29 mouse cellular contexts compared by ENCODE assay signal in the genomic region with DNA sequence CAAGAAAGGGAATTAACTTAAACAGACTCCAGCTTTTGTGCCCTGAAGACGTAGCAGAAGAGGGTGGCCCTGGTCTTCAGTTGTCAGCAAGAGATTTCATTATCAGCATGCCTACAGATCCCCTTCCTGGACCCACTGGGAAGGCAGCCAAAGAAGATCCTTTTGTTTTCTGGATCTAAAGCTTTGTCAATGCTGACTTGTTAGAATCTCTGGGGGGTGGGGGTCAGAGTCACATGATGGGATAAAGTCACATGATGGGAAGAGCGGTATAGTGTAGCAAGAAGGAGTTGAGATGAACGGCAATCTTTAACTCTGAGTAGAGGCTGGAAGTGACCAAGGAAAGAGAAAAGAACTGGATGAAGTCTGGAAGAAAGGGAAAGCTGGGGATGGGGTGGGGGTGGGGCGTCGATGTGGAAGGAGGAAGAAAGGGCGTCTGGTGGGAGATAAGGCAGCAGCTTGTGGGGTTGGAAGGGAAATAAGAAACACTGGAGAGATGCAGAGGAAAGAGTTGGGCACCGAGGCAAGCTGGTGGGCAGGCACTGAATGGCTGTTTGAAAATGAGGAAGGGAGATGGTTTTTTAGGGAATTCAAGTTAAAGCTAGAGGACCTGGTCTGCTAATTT. TPM values are rescaled to one million over a fixed set of nuclear protein-coding genes. Genes with fewer than 3 reads are reported as not detected.
DNase-seq lines count a peak whose midpoint lies in the region; ATAC-seq and TF ChIP-seq lines count a peak whose summit lies in the region.
"Had no signal": no experiment of that assay in that cellular context is flagged by ENCODE, and none has a peak within 500 bp of the region (broad histone marks: within the 10 kb centered on the region; RNA-seq: fewer than 3 reads in every experiment).

No protein-coding gene starts in this region.

- WGBS in heart, embryonic 13.5 days = 21% methylated on average over 7 of the region's 7 CpGs
- WGBS in midbrain, embryonic 14.5 days = 70% methylated on average over 7 of the region's 7 CpGs
- 74% methylated on average over 7 of the region's 7 CpGs for WGBS in midbrain, embryonic 10.5 days

- no peak overlapping the region for H3K4me2 ChIP-seq in heart, embryonic 13.5 days
- no peak overlapping the region for H3K4me2 ChIP-seq in midbrain, embryonic 14.5 days (ENCODE audit: low read length)
- H3K4me2 ChIP-seq: embryonic facial prominence, embryonic 13.5 days; limb, embryonic 13.5 days; lung, embryonic 15.5 days; neural tube, embryonic 15.5 days; stomach, embryonic 15.5 days had no signal

- ATAC-seq in heart, embryonic 13.5 days (ENCODE audit: extremely low read depth, insufficient number of reproducible peaks, low FRiP score, low TSS enrichment) = no peak; the same call in 1 of the 2 replicates
- ATAC-seq in midbrain, embryonic 14.5 days (ENCODE audit: low FRiP score, low TSS enrichment) = no peak
- ATAC-seq: forebrain, embryonic 14.5 days; midbrain, embryonic 16.5 days had no signal

- H3K36me3 ChIP-seq in heart, embryonic 13.5 days = no peaks in the 10 kb centered on the region
- H3K36me3 ChIP-seq in midbrain, embryonic 14.5 days (ENCODE audit: control insufficient read depth, insufficient read depth, low read length) = no peaks in the 10 kb centered on the region
- H3K36me3 ChIP-seq in midbrain, embryonic 10.5 days = no peaks in the 10 kb centered on the region
- H3K36me3 ChIP-seq: embryonic facial prominence, embryonic 13.5 days; limb, embryonic 13.5 days; lung, embryonic 15.5 days; neural tube, embryonic 15.5 days; stomach, embryonic 15.5 days had no signal

- H3K4me3 ChIP-seq in heart, embryonic 13.5 days = no peak overlapping the region
- no peak overlapping the region for H3K4me3 ChIP-seq in midbrain, embryonic 14.5 days (replicated peaks; ENCODE audit: low read depth, low read length)
- no peak overlapping the region for H3K4me3 ChIP-seq in midbrain, embryonic 10.5 days
- H3K4me3 ChIP-seq: embryonic facial prominence, embryonic 13.5 days; limb, embryonic 13.5 days; lung, embryonic 15.5 days; neural tube, embryonic 15.5 days; stomach, embryonic 15.5 days had no signal

- H3K27ac ChIP-seq in heart, embryonic 13.5 days (replicated peaks) = 0 out of 2 replicates have a peak overlapping the region, but pooled peaks have one; percentile 32
- H3K27ac ChIP-seq in midbrain, embryonic 14.5 days (replicated peaks; ENCODE audit: low read depth, low read length) = no peak overlapping the region
- no peak overlapping the region for H3K27ac ChIP-seq in midbrain, embryonic 10.5 days (replicated peaks)
- H3K27ac ChIP-seq: embryonic facial prominence, embryonic 13.5 days; limb, embryonic 13.5 days; lung, embryonic 15.5 days; macrophage; neural tube, embryonic 15.5 days; stomach, embryonic 15.5 days had no signal

- 0 out of 2 replicates have a peak, but pooled peaks cover 4% of the 10 kb centered on the region for H3K9me3 ChIP-seq in heart, embryonic 13.5 days
- no peaks in the 10 kb centered on the region for H3K9me3 ChIP-seq in midbrain, embryonic 14.5 days (ENCODE audit: control insufficient read depth, low read length)
- no peaks in the 10 kb centered on the region; the same call in 1 of the 2 replicates for H3K9me3 ChIP-seq in midbrain, embryonic 10.5 days (replicated peaks)
- H3K9me3 ChIP-seq: embryonic facial prominence, embryonic 13.5 days; limb, embryonic 13.5 days; lung, embryonic 15.5 days; neural tube, embryonic 15.5 days; stomach, embryonic 15.5 days had no signal

- intact Hi-C loops in heart, postnatal 36 days (cut with DNase I) = no loop called here

- no peak for TF ChIP-seq POLR2A in brain, embryonic 14.5 days (IDR thresholded peaks at IDR 0.05; ENCODE audit: borderline replicate concordance, extremely low read depth, insufficient read depth, insufficient read length, poor library complexity, severe bottlenecking)

- TF ChIP-seq CTCF in brain, embryonic 14.5 days (IDR thresholded peaks at IDR 0.05; ENCODE audit: borderline replicate concordance, extremely low read depth, insufficient read depth, insufficient read length) = no peak

- H3K9ac ChIP-seq in heart, embryonic 13.5 days = no peak overlapping the region
- H3K9ac ChIP-seq in midbrain, embryonic 14.5 days (replicated peaks; ENCODE audit: low read length) = no peak overlapping the region
- H3K9ac ChIP-seq: embryonic facial prominence, embryonic 13.5 days; limb, embryonic 13.5 days; lung, embryonic 15.5 days; neural tube, embryonic 15.5 days; stomach, embryonic 15.5 days had no signal

- H3K4me1 ChIP-seq in heart, embryonic 13.5 days = peaks cover 9% of the 10 kb centered on the region; the same call in 1 of the 2 replicates
- no peaks in the 10 kb centered on the region for H3K4me1 ChIP-seq in midbrain, embryonic 14.5 days (ENCODE audit: control insufficient read depth, insufficient read depth, low read length)
- no peaks in the 10 kb centered on the region for H3K4me1 ChIP-seq in midbrain, embryonic 10.5 days
- H3K4me1 ChIP-seq: embryonic facial prominence, embryonic 13.5 days; limb, embryonic 13.5 days; lung, embryonic 15.5 days; neural tube, embryonic 15.5 days; stomach, embryonic 15.5 days had no signal

- no peak for DNase-seq in heart, postnatal 36 days
- peak; percentile 23 for DNase-seq in midbrain, embryonic 14.5 days
- no peak for DNase-seq in midbrain, embryonic 10.5 days (ENCODE audit: low spot score)
- peak; percentile 8 for DNase-seq in brain, embryonic 14.5 days (ENCODE audit: low read depth)
- no peak for DNase-seq in layer of hippocampus, adult 8-10 months (ENCODE audit: low spot score in 2 of 2)
- no peak for DNase-seq in testis, postnatal 14 days (ENCODE audit: low spot score)
- DNase-seq: cerebellum, adult 9-10 months; gastrocnemius, postnatal 10 days; heart, adult 18-20 months; heart, postnatal 4 days; kidney, adult 18-20 months; kidney, postnatal 10 days; layer of hippocampus, postnatal 36 days; right cerebral cortex, postnatal 25 days; thymus, adult 2 months had no signal

- no peaks in the 10 kb centered on the region for H3K27me3 ChIP-seq in heart, embryonic 13.5 days (replicated peaks)
- H3K27me3 ChIP-seq in midbrain, embryonic 14.5 days (ENCODE audit: control insufficient read depth, insufficient read depth, low read length) = no peaks in the 10 kb centered on the region
- no peaks in the 10 kb centered on the region for H3K27me3 ChIP-seq in midbrain, embryonic 10.5 days (ENCODE audit: low read depth, poor library complexity, severe bottlenecking)
- H3K27me3 ChIP-seq: CH12.LX; embryonic facial prominence, embryonic 13.5 days; limb, embryonic 13.5 days; lung, embryonic 15.5 days; neural tube, embryonic 15.5 days; stomach, embryonic 15.5 days had no signal

RNA-seq across cellular contexts. Expression of a gene that starts 25.6 kb away (rescaled TPM):
- polyA plus RNA-seq in heart, embryonic 13.5 days (2015; fragmentation: Nextera tagmentation; extraction: Ambion mirVana) = not detected in 2 replicates
- not detected for total RNA-seq in heart, postnatal 36 days (2021)
- not detected in 2 replicates for polyA plus RNA-seq in midbrain, embryonic 14.5 days (2014; fragmentation: Nextera tagmentation; extraction: Ambion mirVana)
- polyA plus RNA-seq in midbrain, embryonic 10.5 days (2016; fragmentation: Nextera tagmentation; extraction: Ambion mirVana) = not detected in 2 replicates
- not detected in 2 replicates for polyA plus RNA-seq in brain, embryonic 14.5 days (2012; rRNA removed)
- total RNA-seq in layer of hippocampus, adult 8-10 months (2022) = not detected
- total RNA-seq: adrenal gland, postnatal 4 days; CH12.LX; gastrocnemius, postnatal 10 days; heart, adult 18-20 months; heart, postnatal 4 days; layer of hippocampus, adult 18-20 months; layer of hippocampus, postnatal 36 days; left cerebral cortex, postnatal 14 days had no signal
- polyA plus RNA-seq: embryonic facial prominence, embryonic 13.5 days; forebrain, embryonic 14.5 days; limb, embryonic 13.5 days; lung, embryonic 15.5 days; macrophage; midbrain, embryonic 16.5 days; neural tube, embryonic 15.5 days; stomach, embryonic 15.5 days; thymus, adult 2 months; urinary bladder, adult 2 months had no signal

RNA-seq across cellular contexts. Expression of a gene that starts 41.3 kb away (rescaled TPM):
- 3.5 and 4.3 TPM in 2 replicates for polyA plus RNA-seq in heart, embryonic 13.5 days (2015; fragmentation: Nextera tagmentation; extraction: Ambion mirVana)
- under 1 TPM; 0.39 to 0.62 TPM for total RNA-seq in heart, postnatal 36 days (2021)
- polyA plus RNA-seq in midbrain, embryonic 14.5 days (2014; fragmentation: Nextera tagmentation; extraction: Ambion mirVana) = 0.47 and 0.61 TPM in 2 replicates
- polyA plus RNA-seq in midbrain, embryonic 10.5 days (2016; fragmentation: Nextera tagmentation; extraction: Ambion mirVana) = 3.7 and 4.1 TPM in 2 replicates
- polyA plus RNA-seq in brain, embryonic 14.5 days (2012; rRNA removed) = 1.6 and 2.2 TPM in 2 replicates
- 1 to 10 TPM in 3 of 4 experiments, not detected in 1; 1.6 to 3.9 (median 3.7) TPM for total RNA-seq in layer of hippocampus, adult 8-10 months (2022)

Comparison
In these comparisons a context has a peak if more than half of its experiments do, and no peak if none do; other contexts are left out.
1. DNase-seq: peak in midbrain, embryonic 14.5 days (single experiment) and brain, embryonic 14.5 days (single experiment); none in heart, postnatal 36 days (0 of 2), midbrain, embryonic 10.5 days (single experiment), layer of hippocampus, adult 8-10 months (0 of 2) and testis, postnatal 14 days (single experiment).